Mouse (Mus musculus) forebrain, embryonic 16.5 days (tissue): ENCODE measurements around the gene Pef1. TPM values are rescaled to one million over a fixed set of nuclear protein-coding genes. Genes with fewer than 3 reads are reported as not detected.

Experiments used
- ATAC-seq: fragments of 200-750 bp; cut with Nextera tagmentation; 2 replicates; pipeline ENCODE4 v1.8.0; 2017; ENCODE audit warnings: mild to moderate bottlenecking, moderate library complexity
- H3K27ac ChIP-seq: fragments of 300-500 bp; sonication (generic); 2 replicates; pipeline ENCODE4 v1.5.1; 2014; ENCODE audit warnings: low read length, control low read depth
- H3K27me3 ChIP-seq: fragments of 300-500 bp; sonication (generic); replicated peaks from 2 replicates; pipeline ENCODE4 v1.6.1; 2014; ENCODE audit warnings: low read length; ENCODE audit not compliant: control insufficient read depth, insufficient read depth
- H3K36me3 ChIP-seq: fragments of 300-500 bp; sonication (generic); 2 replicates; pipeline ENCODE4 v1.6.1; 2014; ENCODE audit not compliant: control insufficient read depth, insufficient read depth
- H3K4me1 ChIP-seq: fragments of 300-500 bp; sonication (generic); replicated peaks from 2 replicates; pipeline ENCODE4 v1.6.1; 2014; ENCODE audit warnings: low read length; ENCODE audit not compliant: control insufficient read depth, insufficient read depth
- H3K4me2 ChIP-seq: fragments of 300-500 bp; sonication (generic); 2 replicates; pipeline ENCODE4 v1.6.1; 2014; ENCODE audit warnings: mild to moderate bottlenecking, low read length, control low read depth
- H3K4me3 ChIP-seq: fragments of 300-500 bp; sonication (generic); replicated peaks from 2 replicates; pipeline ENCODE4 v1.5.1; 2014; ENCODE audit warnings: mild to moderate bottlenecking, low read length, control low read depth
- H3K9ac ChIP-seq: fragments of 300-500 bp; sonication (generic); replicated peaks from 2 replicates; pipeline ENCODE4 v1.6.1; 2014; ENCODE audit warnings: low read depth, low read length, control low read depth
- H3K9me3 ChIP-seq: fragments of 300-500 bp; sonication (generic); 2 replicates; pipeline ENCODE4 v1.6.1; 2016; ENCODE audit warnings: low read length; ENCODE audit not compliant: control insufficient read depth
- WGBS: fragments of 180-500 bp; shearing (Covaris S2); extraction: QIAGEN DNeasy Blood & Tissue Kit; methylation state at CpG from one replicate; pipeline ENCODE4 v1.1.7; 2014; 5-methylcytosine and 5-hydroxymethylcytosine counted together
- polyA plus RNA-seq: library from polyadenylated mRNA; unstranded; fragments of >200 nt; fragmentation: Nextera tagmentation; extraction: Ambion mirVana; gene quantifications from 2 replicates; pipeline ENCODE4 v1.2.1, GENCODE M21; 2015

The Pef1 gene
- polyA plus RNA-seq, 1 experiment from 2014 or later = 63.0 TPM

GRCm38 (mm10) chr4:130108929-130109328 is 6.6 kb downstream of the Pef1 start:
- ATAC-seq = no peak
- H3K4me3 ChIP-seq = no peak overlapping the region
- WGBS = 86% methylated on average over 3 of the region's 3 CpGs
- no peaks in the 10 kb centered on the region for H3K36me3 ChIP-seq
- no peak overlapping the region for H3K9ac ChIP-seq
- no peak overlapping the region for H3K4me2 ChIP-seq
- H3K27ac ChIP-seq = no peak overlapping the region
- H3K9me3 ChIP-seq = no peaks in the 10 kb centered on the region
- H3K27me3 ChIP-seq = no peaks in the 10 kb centered on the region
- peaks cover 15% of the 10 kb centered on the region for H3K4me1 ChIP-seq

GRCm38 (mm10) chr4:130109666-130110065 is 7.3 kb downstream of the Pef1 start:
- no peak overlapping the region for H3K9ac ChIP-seq
- no peaks in the 10 kb centered on the region for H3K36me3 ChIP-seq
- no peak for ATAC-seq
- no peak overlapping the region for H3K27ac ChIP-seq
- WGBS = 95% methylated on average over 9 of the region's 9 CpGs
- H3K4me1 ChIP-seq = peaks cover 15% of the 10 kb centered on the region
- H3K27me3 ChIP-seq = no peaks in the 10 kb centered on the region
- H3K9me3 ChIP-seq = no peaks in the 10 kb centered on the region
- H3K4me2 ChIP-seq = no peak overlapping the region
- no peak overlapping the region for H3K4me3 ChIP-seq

DNA sequence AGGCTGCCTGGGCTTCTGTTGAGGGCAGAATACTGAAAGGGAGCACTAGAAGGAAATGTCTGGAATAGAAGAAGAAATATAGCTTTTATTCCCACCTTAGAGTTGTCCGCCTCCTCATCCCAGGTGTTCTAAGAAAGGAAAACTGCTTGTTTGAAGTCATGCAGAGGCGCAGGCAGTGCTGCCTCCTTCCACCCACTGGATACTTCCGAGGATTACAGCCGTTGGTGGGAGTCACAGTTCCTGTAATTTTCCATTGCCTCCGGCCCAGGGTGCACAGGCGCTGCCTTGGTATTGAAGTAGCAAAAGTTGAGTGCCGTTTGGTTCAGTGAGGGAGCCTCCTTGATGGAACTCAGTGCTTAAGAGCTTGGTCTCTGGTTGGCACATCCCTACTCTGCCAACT is 7.7 kb downstream of the Pef1 start:
- Histone ChIP-seq H3K36me3 (no peaks in the 10 kb centered on the region), H3K4me3 (no peak overlapping the region), H3K9me3 (no peaks in the 10 kb centered on the region), H3K27me3 (no peaks in the 10 kb centered on the region), H3K4me1 (peaks cover 15% of the 10 kb centered on the region), H3K27ac (no peak overlapping the region), H3K9ac (no peak overlapping the region), H3K4me2 (no peak overlapping the region)
- no peak for ATAC-seq
- WGBS = 88% methylated on average over 7 of the region's 7 CpGs

GRCm38 (mm10) chr4:130112299-130112698 is 9.9 kb downstream of the Pef1 start:
- Histone ChIP-seq H3K9me3 (no peaks in the 10 kb centered on the region), H3K4me2 (no peak overlapping the region), H3K4me1 (peaks cover 12% of the 10 kb centered on the region), H3K4me3 (no peak overlapping the region), H3K27ac (no peak overlapping the region), H3K27me3 (no peaks in the 10 kb centered on the region), H3K9ac (no peak overlapping the region), H3K36me3 (no peaks in the 10 kb centered on the region)
- no peak for ATAC-seq
- WGBS = 84% methylated on average over 7 of the region's 7 CpGs

GRCm38 (mm10) chr4:130112732-130113131 is 10.4 kb downstream of the Pef1 start:
- Histone ChIP-seq H3K36me3 (no peaks in the 10 kb centered on the region), H3K4me2 (no peak overlapping the region), H3K9me3 (no peaks in the 10 kb centered on the region), H3K9ac (no peak overlapping the region), H3K4me1 (peaks cover 12% of the 10 kb centered on the region), H3K27ac (no peak overlapping the region), H3K4me3 (no peak overlapping the region), H3K27me3 (no peaks in the 10 kb centered on the region)
- ATAC-seq = no peak
- WGBS = 100% methylated on average over 1 of the region's 1 CpGs

DNA sequence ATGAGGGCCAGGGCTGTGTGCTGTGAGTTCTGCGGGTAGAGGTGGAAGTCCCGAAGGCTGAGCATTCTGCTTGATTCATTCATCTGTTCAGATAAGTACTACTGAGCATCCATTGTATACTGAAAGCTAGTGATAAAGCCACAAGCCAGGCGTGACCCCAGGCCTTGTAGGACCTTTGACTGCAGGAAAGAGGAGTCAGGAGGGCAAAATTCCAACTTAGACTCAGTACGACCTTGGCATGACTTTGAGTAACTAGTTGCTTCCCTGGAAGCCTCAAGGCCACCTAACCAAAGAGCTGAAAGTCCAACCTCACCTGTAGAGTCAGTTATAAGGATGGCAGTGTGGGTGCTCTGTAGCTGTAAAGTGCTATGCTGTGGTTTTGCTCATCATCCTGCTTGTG is 18.4 kb downstream of the Pef1 start:
- Histone ChIP-seq H3K4me1 (no peaks in the 10 kb centered on the region), H3K27me3 (no peaks in the 10 kb centered on the region), H3K4me2 (no peak overlapping the region), H3K27ac (no peak overlapping the region), H3K9me3 (no peaks in the 10 kb centered on the region), H3K9ac (no peak overlapping the region), H3K36me3 (peaks cover 6% of the 10 kb centered on the region; the same call in 1 of the 2 replicates), H3K4me3 (no peak overlapping the region)
- no peak for ATAC-seq
- WGBS = 84% methylated on average over 4 of the region's 4 CpGs

DNA sequence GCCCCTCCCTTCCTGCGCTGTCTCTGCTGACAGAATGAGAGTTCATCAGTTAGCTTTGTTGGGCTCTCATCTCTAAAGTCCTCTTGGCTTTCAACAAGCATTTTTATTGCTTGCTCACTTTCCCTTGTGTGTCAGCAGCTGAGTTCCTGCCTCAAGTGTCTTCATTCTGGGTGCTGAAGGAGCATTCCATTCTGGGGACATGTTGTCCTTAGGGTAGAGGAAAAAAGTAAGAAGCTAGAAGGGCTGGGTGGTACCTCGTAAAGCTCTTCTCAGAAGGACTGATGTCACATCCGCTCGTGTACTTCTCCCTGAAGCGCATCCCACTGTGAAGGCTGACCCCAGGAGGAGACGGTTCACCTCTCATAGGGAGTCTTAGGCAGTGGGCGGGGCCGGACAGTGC is 19.2 kb downstream of the Pef1 start:
- H3K36me3 ChIP-seq = peaks cover 10% of the 10 kb centered on the region; the same call in 1 of the 2 replicates
- no peak for ATAC-seq

GRCm38 (mm10) chr4:130123020-130123419 is 20.7 kb downstream of the Pef1 start:
- no peaks in the 10 kb centered on the region for H3K9me3 ChIP-seq
- no peak overlapping the region for H3K9ac ChIP-seq
- H3K27me3 ChIP-seq = no peaks in the 10 kb centered on the region
- no peak overlapping the region for H3K4me3 ChIP-seq
- no peak overlapping the region for H3K27ac ChIP-seq
- no peaks in the 10 kb centered on the region for H3K4me1 ChIP-seq
- H3K4me2 ChIP-seq = no peak overlapping the region
- 93% methylated on average over 5 of the region's 5 CpGs for WGBS
- H3K36me3 ChIP-seq = peaks cover 13% of the 10 kb centered on the region
- no peak for ATAC-seq

More for the DNA sequence above, 19.2 kb downstream of the Pef1 start:
- WGBS = 73% methylated on average over 8 of the region's 8 CpGs
- Histone ChIP-seq H3K9me3 (no peaks in the 10 kb centered on the region), H3K4me1 (no peaks in the 10 kb centered on the region), H3K27me3 (no peaks in the 10 kb centered on the region), H3K27ac (no peak overlapping the region), H3K4me2 (no peak overlapping the region), H3K9ac (no peak overlapping the region), H3K4me3 (no peak overlapping the region)

DNA sequence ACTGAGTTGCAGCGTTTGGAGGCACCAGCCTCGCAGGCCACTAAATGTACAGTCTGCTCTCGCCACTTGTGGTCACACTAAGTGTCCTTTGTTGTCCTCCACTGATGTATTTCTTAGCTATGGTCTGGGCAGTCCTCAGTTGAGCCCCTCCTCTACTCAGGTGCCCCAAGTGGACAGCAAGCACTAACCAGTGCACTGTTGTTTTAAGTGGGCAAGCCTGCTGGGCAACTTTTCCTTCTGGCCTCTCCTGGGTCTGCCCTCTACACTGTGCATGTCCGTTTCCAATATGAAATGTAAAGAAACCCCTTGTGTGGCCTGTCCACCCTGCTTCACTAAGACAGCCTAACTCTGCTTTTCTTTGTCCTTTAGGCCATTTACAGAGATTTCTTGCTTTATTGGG is 21.8 kb downstream of the Pef1 start:
- no peak overlapping the region for H3K4me3 ChIP-seq
- ATAC-seq = no peak
- H3K4me2 ChIP-seq = no peak overlapping the region
- peaks cover 13% of the 10 kb centered on the region for H3K36me3 ChIP-seq
- no peaks in the 10 kb centered on the region for H3K4me1 ChIP-seq
- H3K9ac ChIP-seq = no peak overlapping the region
- H3K9me3 ChIP-seq = no peaks in the 10 kb centered on the region
- WGBS = 87% methylated on average over 4 of the region's 4 CpGs
- no peaks in the 10 kb centered on the region for H3K27me3 ChIP-seq
- H3K27ac ChIP-seq = no peak overlapping the region

- Histone ChIP-seq H3K4me1 (no peaks in the 10 kb centered on the region), H3K27ac (no peak overlapping the region), H3K4me3 (no peak overlapping the region), H3K27me3 (no peaks in the 10 kb centered on the region), H3K36me3 (peaks cover 13% of the 10 kb centered on the region), H3K9me3 (no peaks in the 10 kb centered on the region), H3K4me2 (no peak overlapping the region), H3K9ac (no peak overlapping the region)
- no peak for ATAC-seq
- 96% methylated on average over 6 of the region's 6 CpGs for WGBS
These were observed 22.8 kb downstream of the Pef1 start for GRCm38 (mm10) chr4:130125164-130125563.
